Mouse (Mus musculus): ENCODE measurements at regions not wholly inside any gene's neighbourhood (a gene's known extent, or its start where the extent isn't known, plus 50 kb on each side); places are given as distances from the start of the nearest gene placed in this dataset.

DNA sequence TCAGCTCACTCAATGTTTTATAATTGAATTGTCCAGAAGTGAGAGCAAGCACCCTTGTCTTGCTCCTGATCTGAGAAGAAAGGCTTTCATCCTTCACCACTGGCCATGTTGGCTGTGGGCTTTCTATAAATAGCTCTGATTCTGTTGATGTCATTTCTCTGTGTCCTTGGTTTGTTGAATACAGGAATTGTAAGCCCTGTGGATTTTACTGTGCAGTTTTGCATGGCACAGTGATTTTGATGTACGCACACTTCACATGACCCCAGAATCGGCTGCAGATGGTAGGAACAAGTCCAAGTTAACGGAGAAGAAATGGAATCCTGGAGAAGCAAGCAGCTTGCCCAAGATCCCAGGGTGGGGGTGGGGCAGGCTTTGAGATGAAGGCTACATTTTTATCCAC lies 76.1 kb downstream of the Mcfd2 start:
- no peak for TF ChIP-seq CTCF (IDR thresholded peaks at IDR 0.05; ENCODE audit: borderline replicate concordance, extremely low read depth, insufficient read depth, insufficient read length)
- no peak for TF ChIP-seq POLR2A (IDR thresholded peaks at IDR 0.05; ENCODE audit: borderline replicate concordance, extremely low read depth, insufficient read depth, insufficient read length, poor library complexity, severe bottlenecking)
